Mouse (Mus musculus) megakaryocyte, embryonic 14.5 days (primary cell): ENCODE data around the gene Pou3f1.

Experiments used
- FLI1 ChIP-seq: IDR thresholded peaks from 2 replicates; pipeline ENCODE4 v1.6.1; 2012; ENCODE audit warnings: low read length, inconsistent platforms, mixed read lengths
- GATA1 ChIP-seq: IDR thresholded peaks from 3 replicates; pipeline ENCODE4 v1.6.1; 2012; ENCODE audit warnings: mixed read lengths, low read length, inconsistent platforms, borderline replicate concordance

DNA sequence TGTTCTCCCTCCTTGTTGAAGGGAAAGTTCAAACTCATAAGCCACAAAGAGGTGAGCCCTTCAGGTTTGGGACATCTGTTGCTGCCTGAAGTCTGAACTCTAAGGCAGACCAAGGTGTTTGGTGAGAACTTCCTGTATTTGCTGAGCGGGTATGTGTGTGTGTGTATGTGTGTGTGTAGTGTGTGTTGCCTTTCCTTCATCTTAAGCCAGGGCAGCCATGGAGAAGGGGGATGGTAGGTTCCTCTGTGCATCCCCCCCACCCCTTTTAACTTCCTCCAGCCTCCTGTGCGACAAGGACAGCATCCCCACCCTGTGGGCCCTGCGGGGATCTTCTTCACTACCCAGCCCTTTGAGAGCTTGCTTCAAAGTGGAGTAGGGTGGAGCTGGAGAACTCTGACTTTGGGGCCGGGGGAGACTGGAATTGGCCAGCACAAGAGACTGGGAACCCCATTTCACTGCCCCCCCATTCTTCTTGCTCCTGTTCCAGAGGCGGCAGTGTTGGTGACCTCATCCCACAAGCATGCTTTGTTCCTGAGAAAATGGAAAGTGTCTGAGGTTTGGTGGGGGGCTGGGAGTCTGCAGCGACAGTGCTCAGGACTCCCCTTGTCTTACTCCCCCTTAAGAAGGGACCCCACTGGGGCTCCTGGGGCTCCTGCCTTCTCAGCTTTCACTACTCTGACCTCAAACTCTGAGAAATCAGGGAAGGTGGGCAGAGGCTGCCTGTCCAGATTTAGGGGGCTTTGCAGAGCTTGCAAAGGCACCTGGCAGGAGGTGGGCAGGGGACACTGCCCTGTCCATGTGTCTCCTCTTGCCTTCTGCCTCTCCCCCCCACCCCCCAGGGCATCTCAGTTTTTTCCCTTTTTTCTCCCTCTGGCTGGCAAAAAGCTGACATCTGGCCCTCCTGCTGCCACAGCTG lies 47.5 kb downstream of the Pou3f1 start:
- TF ChIP-seq GATA1 (no peak), FLI1 (no peak)
